Mouse (Mus musculus) embryonic fibroblast, embryonic 13.5 days (primary cell): ENCODE data around the gene Fam69a.
"Not testable (repeated sequence)": the region's sequence is repeated elsewhere in the genome, so short reads cannot be mapped to it uniquely, and the experiment has no call there.

Source experiments
- CTCF ChIP-seq: IDR thresholded peaks from 2 replicates; pipeline ENCODE4 v1.5.1; 2011; ENCODE audit warnings: mild to moderate bottlenecking, control low read depth, low read length, moderate library complexity, borderline replicate concordance; ENCODE audit not compliant: insufficient read depth
- POLR2A ChIP-seq: IDR thresholded peaks from 2 replicates; pipeline ENCODE4 v1.6.1; 2011; ENCODE audit warnings: low read depth, mild to moderate bottlenecking, control low read depth, low read length, moderate library complexity

DNA sequence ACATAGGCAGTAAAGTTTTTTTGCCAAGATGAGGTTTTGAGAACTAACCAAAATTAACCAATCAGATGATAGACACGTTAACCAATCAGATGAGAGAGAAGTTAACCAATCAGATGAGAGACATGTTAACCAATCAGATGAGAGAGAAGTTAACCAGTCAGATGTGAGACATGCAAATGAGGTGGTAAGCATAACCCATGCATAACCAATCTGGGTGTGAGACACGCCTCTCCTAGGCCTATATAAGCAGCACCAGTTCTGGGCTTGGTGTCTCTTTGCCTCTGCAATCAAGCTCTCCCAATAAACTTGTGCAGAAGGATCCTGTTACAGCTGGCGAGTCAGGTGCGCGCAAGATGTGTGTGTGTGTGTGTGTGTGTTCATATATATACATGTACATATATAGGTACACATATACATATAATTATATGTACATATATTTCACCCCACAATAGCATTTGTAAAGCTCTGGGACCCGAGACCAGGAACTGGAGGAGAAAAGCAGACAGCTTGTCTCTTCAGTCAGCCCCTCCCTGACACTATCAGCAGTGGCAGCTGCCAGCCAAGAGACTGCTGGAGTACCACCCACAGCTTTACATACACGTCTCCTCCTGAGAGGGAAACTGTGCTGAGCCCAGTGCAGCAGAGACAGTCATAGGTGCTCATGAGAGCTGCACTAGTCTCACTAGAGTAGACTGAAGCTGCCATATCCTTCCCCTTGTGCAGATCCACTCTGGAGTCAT, 42.1 kb upstream of the Fam69a start:
- TF ChIP-seq POLR2A, CTCF: not testable (repeated sequence)
